Mouse (Mus musculus) heart, embryonic 11.5 days (tissue): ENCODE results near the gene Mrpl10. TPM values are rescaled to one million over a fixed set of nuclear protein-coding genes. Genes with fewer than 3 reads are reported as not detected.

Experiments used
- ATAC-seq: fragments of 200-750 bp; cut with Nextera tagmentation; replicated peaks from 2 replicates; pipeline ENCODE4 v1.8.0; 2017; ENCODE audit warnings: moderate library complexity; ENCODE audit not compliant: insufficient number of reproducible peaks, low FRiP score, low TSS enrichment
- H3K27ac ChIP-seq: fragments of 300-500 bp; sonication (generic); 2 replicates; pipeline ENCODE4 v1.5.1; 2014; ENCODE audit warnings: mild to moderate bottlenecking, low read depth, low read length
- H3K27me3 ChIP-seq: fragments of 300-500 bp; sonication (generic); 2 replicates; pipeline ENCODE4 v1.6.1; 2014; ENCODE audit warnings: mild to moderate bottlenecking, low read length, mixed read lengths; ENCODE audit not compliant: control insufficient read depth, insufficient read depth
- H3K36me3 ChIP-seq: fragments of 300-500 bp; sonication (generic); 2 replicates; pipeline ENCODE4 v1.6.1; 2014; ENCODE audit warnings: mild to moderate bottlenecking, low read length, moderate library complexity, mixed read lengths; ENCODE audit not compliant: control insufficient read depth, insufficient read depth
- H3K4me1 ChIP-seq: fragments of 300-500 bp; sonication (generic); 2 replicates; pipeline ENCODE4 v1.6.1; 2014; ENCODE audit warnings: low read length; ENCODE audit not compliant: control insufficient read depth, insufficient read depth
- H3K4me2 ChIP-seq: fragments of 300-500 bp; sonication (generic); 2 replicates; pipeline ENCODE4 v1.6.1; 2014; ENCODE audit warnings: mild to moderate bottlenecking, moderate library complexity
- H3K4me3 ChIP-seq: fragments of 300-500 bp; sonication (generic); 2 replicates; pipeline ENCODE4 v1.5.1; 2014; ENCODE audit warnings: low read depth, low read length
- H3K9ac ChIP-seq: fragments of 300-500 bp; sonication (generic); 2 replicates; pipeline ENCODE4 v1.6.1; 2014; ENCODE audit warnings: mild to moderate bottlenecking, low read depth, low read length, moderate library complexity
- H3K9me3 ChIP-seq: fragments of 300-500 bp; sonication (generic); replicated peaks from 2 replicates; pipeline ENCODE4 v1.6.1; 2016; ENCODE audit warnings: low read length; ENCODE audit not compliant: control insufficient read depth
- WGBS: fragments of 180-500 bp; shearing (Covaris S2); extraction: QIAGEN DNeasy Blood & Tissue Kit; methylation state at CpG from one replicate; pipeline ENCODE4 v1.1.7; 2014; ENCODE audit not compliant: insufficient replicate concordance; 5-methylcytosine and 5-hydroxymethylcytosine counted together
- polyA plus RNA-seq: library from polyadenylated mRNA; unstranded; fragments of >200 nt; fragmentation: Nextera tagmentation; extraction: Ambion mirVana; gene quantifications from 2 replicates; pipeline ENCODE4 v1.2.1, GENCODE M21; 2014

Gene Mrpl10
- polyA plus RNA-seq, 1 experiment from 2014 or later = 87.2 TPM

GRCm38 (mm10) chr11:97036141-97036540 lies 5.2 kb upstream of the Mrpl10 start:
- H3K9me3 ChIP-seq = no peaks in the 10 kb centered on the region
- WGBS = 65% methylated on average over 5 of the region's 5 CpGs
- H3K27ac ChIP-seq = no peak overlapping the region
- peaks cover 3% of the 10 kb centered on the region; the same call in 1 of the 2 replicates for H3K36me3 ChIP-seq
- H3K4me2 ChIP-seq = no peak overlapping the region
- H3K4me1 ChIP-seq = no peaks in the 10 kb centered on the region; the same call in 1 of the 2 replicates
- ATAC-seq = no peak
- H3K9ac ChIP-seq = no peak overlapping the region
- H3K4me3 ChIP-seq = no peak overlapping the region
- H3K27me3 ChIP-seq = no peaks in the 10 kb centered on the region

GRCm38 (mm10) chr11:97038881-97039280 lies 2.5 kb upstream of the Mrpl10 start:
- no peak overlapping the region for H3K4me2 ChIP-seq
- no peak overlapping the region for H3K4me3 ChIP-seq
- no peak for ATAC-seq
- H3K27me3 ChIP-seq = no peaks in the 10 kb centered on the region
- peaks cover 7% of the 10 kb centered on the region; the same call in 1 of the 2 replicates for H3K4me1 ChIP-seq
- no peaks in the 10 kb centered on the region for H3K36me3 ChIP-seq
- 54% methylated on average over 7 of the region's 7 CpGs for WGBS
- H3K9me3 ChIP-seq = no peaks in the 10 kb centered on the region
- H3K9ac ChIP-seq = no peak overlapping the region
- H3K27ac ChIP-seq = no peak overlapping the region

- Histone ChIP-seq H3K27me3 (no peaks in the 10 kb centered on the region), H3K36me3 (peaks cover 4% of the 10 kb centered on the region), H3K9ac (peak overlapping the region; percentile 60; the same call in 1 of the 2 replicates), H3K27ac (no peak overlapping the region), H3K9me3 (no peaks in the 10 kb centered on the region), H3K4me1 (peaks cover 7% of the 10 kb centered on the region; the same call in 1 of the 2 replicates), H3K4me2 (peak overlapping the region; percentile 90), H3K4me3 (peak overlapping the region; percentile 78)
- WGBS = 46% methylated on average over 12 of the region's 12 CpGs
- no peak for ATAC-seq
These were observed 899 bp upstream of the Mrpl10 start for GRCm38 (mm10) chr11:97040301-97041021.

- Histone ChIP-seq H3K27me3 (no peaks in the 10 kb centered on the region), H3K9me3 (no peaks in the 10 kb centered on the region), H3K4me2 (no peak overlapping the region), H3K27ac (no peak overlapping the region), H3K36me3 (peaks cover 4% of the 10 kb centered on the region), H3K4me1 (peaks cover 7% of the 10 kb centered on the region; the same call in 1 of the 2 replicates), H3K9ac (no peak overlapping the region), H3K4me3 (no peak overlapping the region)
- no peak for ATAC-seq
- 88% methylated on average over 8 of the region's 8 CpGs for WGBS
These were observed 3.5 kb downstream of the Mrpl10 start for GRCm38 (mm10) chr11:97044902-97045301.

GRCm38 (mm10) chr11:97045861-97046260 lies 4.5 kb downstream of the Mrpl10 start:
- no peak for ATAC-seq
- Histone ChIP-seq H3K36me3 (peaks cover 4% of the 10 kb centered on the region), H3K9ac (no peak overlapping the region), H3K27me3 (no peaks in the 10 kb centered on the region), H3K4me3 (no peak overlapping the region), H3K4me1 (peaks cover 7% of the 10 kb centered on the region; the same call in 1 of the 2 replicates), H3K4me2 (no peak overlapping the region), H3K27ac (no peak overlapping the region), H3K9me3 (no peaks in the 10 kb centered on the region)
- WGBS = 78% methylated on average over 7 of the region's 7 CpGs

- 81% methylated on average over 8 of the region's 8 CpGs for WGBS
- Histone ChIP-seq H3K36me3 (peaks cover 4% of the 10 kb centered on the region), H3K4me3 (no peak overlapping the region), H3K27ac (no peak overlapping the region), H3K9me3 (no peaks in the 10 kb centered on the region), H3K4me2 (no peak overlapping the region), H3K27me3 (no peaks in the 10 kb centered on the region), H3K9ac (no peak overlapping the region), H3K4me1 (peaks cover 14% of the 10 kb centered on the region)
- ATAC-seq = no peak
These were observed 6.8 kb downstream of the Mrpl10 start for GRCm38 (mm10) chr11:97048090-97048650.

- 76% methylated on average over 6 of the region's 6 CpGs for WGBS
- H3K4me1 ChIP-seq = peaks cover 14% of the 10 kb centered on the region
- ATAC-seq = no peak
- H3K4me2 ChIP-seq = no peak overlapping the region
- H3K36me3 ChIP-seq = peaks cover under 1% of the 10 kb centered on the region; the same call in 1 of the 2 replicates
- no peak overlapping the region for H3K27ac ChIP-seq
- peak overlapping the region; percentile 6; the same call in 1 of the 2 replicates for H3K9ac ChIP-seq
- H3K27me3 ChIP-seq = no peaks in the 10 kb centered on the region
- H3K4me3 ChIP-seq = no peak overlapping the region
- no peaks in the 10 kb centered on the region for H3K9me3 ChIP-seq
These were observed 8.2 kb downstream of the Mrpl10 start for GRCm38 (mm10) chr11:97049492-97050085.

- WGBS = 7% methylated on average over 18 of the region's 18 CpGs
- H3K36me3 ChIP-seq = peaks cover 8% of the 10 kb centered on the region
- ATAC-seq = peak; percentile 65; the same call in 1 of the 2 replicates
These were observed 9.0 kb downstream of the Mrpl10 start, which contains the start of gene Osbpl7 for GRCm38 (mm10) chr11:97050216-97050943. Osbpl7 (plus strand) TSS chr11:97050628.

More at GRCm38 (mm10) chr11:97050216-97050943, 9.0 kb downstream of the Mrpl10 start, which contains the start of gene Osbpl7:
- Histone ChIP-seq H3K9ac (peak within 1 kb of the TSS; percentile 80), H3K4me1 (peaks cover 14% of the 10 kb centered on the region), H3K4me2 (peak within 1 kb of the TSS; percentile 95), H3K4me3 (peak within 1 kb of the TSS; percentile 70), H3K27me3 (no peaks in the 10 kb centered on the region), H3K27ac (no peak within 1 kb of the TSS), H3K9me3 (no peaks in the 10 kb centered on the region)
